Mouse (Mus musculus) C2C12 (cell line): Measurements from ENCODE around the gene Thsd1.

Experiments used
- CEBPB ChIP-seq: IDR thresholded peaks from one replicate; pipeline ENCODE4 v1.6.1; 2011; ENCODE audit warnings: low read depth, mild to moderate bottlenecking, control low read depth, moderate library complexity
- CTCF ChIP-seq: IDR thresholded peaks from one replicate; pipeline ENCODE4 v1.5.1; 2011; ENCODE audit not compliant: control insufficient read depth, insufficient read depth, insufficient read length
- MAX ChIP-seq: IDR thresholded peaks from one replicate; pipeline ENCODE4 v1.6.1; 2011; ENCODE audit warnings: mild to moderate bottlenecking, control low read depth
- MYOD1 ChIP-seq: IDR thresholded peaks from one replicate; pipeline ENCODE4 v1.6.1; 2011; ENCODE audit warnings: low read depth; ENCODE audit not compliant: control insufficient read depth, insufficient read length
- MYOG ChIP-seq: IDR thresholded peaks from one replicate; pipeline ENCODE4 v1.6.1; 2011; ENCODE audit not compliant: control insufficient read depth, insufficient read length; ENCODE audit errors: extremely low read depth
- USF1 ChIP-seq: IDR thresholded peaks from one replicate; pipeline ENCODE4 v1.6.1; 2011; ENCODE audit warnings: low read depth, mild to moderate bottlenecking, control low read depth, moderate library complexity

GRCm38 (mm10) chr8:22258946-22259450 is 31.9 kb downstream of the Thsd1 start:
- TF ChIP-seq USF1 (no peak), CTCF (no peak), MAX (no peak), CEBPB (no peak), MYOG (no peak), MYOD1 (no peak)
